Mouse (Mus musculus) regulatory T cell (primary cell): Measurements from ENCODE around the gene Lap3.

Experiments used
- in situ Hi-C: fragments of 300-600 bp; cut with MboI, MseI; formaldehyde crosslinking; loops from one replicate; pipeline ENCODE4 v1.15.1; 2025; ENCODE audit warnings: high pct_unique_total_duplicates

The Lap3 gene

GRCm38 (mm10) chr5:45493191-45494092, at the start of gene Lap3:
Lap3 (plus strand) TSS chr5:45493374.
- in situ Hi-C loops, result loop anchor here (5.0 kb wide), 2 partner anchors 41 to 174 kb away; partner anchors contain the start of genes Clrn2, Ncapg and Qdpr

GRCm38 (mm10) chr5:45444130-45444832, 48.9 kb upstream of the Lap3 start:
- in situ Hi-C loops, result loop anchor here (25.0 kb wide), 1 partner anchor 1282 kb away; no protein-coding TSS in a partner anchor

DNA sequence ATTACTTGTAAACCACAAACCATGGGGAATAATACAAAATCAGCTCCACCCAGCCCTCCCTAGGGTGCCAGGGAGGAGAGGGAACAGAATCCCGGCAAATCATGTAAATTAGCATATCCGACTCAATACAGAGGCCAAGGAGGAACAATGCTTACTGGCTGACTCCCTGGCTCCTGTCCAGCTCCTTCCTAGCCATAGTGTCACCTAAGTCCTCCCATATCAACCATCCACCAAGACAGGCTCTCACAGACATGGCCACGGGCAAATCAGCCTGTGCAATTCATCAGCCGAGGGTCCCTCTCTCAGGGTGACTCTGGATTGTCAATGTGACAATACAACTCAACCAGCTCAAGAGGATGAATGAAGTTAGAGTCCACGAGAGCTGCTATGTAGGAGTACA, 44.5 kb upstream of the Lap3 start:
- in situ Hi-C loops, result loop anchor here (25.0 kb wide), 1 partner anchor 1286 kb away; no protein-coding TSS in a partner anchor

DNA sequence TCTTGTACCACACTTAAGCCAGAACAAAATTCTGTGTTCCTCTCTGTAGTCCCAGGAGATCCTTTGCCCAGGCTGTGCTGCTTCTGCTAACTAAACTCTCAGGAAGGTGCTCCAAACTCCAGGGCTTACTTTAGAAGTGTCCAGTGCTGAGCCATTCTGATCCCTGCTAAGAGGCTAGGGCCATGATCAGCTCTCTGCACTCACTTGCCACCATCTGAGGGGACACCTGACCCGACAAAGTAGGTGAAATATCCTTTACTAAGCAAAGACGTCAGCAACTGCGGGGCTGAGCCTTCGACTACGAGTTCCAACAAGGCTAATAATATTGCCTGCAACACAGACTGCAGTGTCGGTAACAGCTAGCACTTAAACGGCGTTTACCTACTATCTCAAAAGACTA, 44.0 kb upstream of the Lap3 start:
- in situ Hi-C loops, result loop anchor here (25.0 kb wide), 1 partner anchor 1287 kb away; no protein-coding TSS in a partner anchor

DNA sequence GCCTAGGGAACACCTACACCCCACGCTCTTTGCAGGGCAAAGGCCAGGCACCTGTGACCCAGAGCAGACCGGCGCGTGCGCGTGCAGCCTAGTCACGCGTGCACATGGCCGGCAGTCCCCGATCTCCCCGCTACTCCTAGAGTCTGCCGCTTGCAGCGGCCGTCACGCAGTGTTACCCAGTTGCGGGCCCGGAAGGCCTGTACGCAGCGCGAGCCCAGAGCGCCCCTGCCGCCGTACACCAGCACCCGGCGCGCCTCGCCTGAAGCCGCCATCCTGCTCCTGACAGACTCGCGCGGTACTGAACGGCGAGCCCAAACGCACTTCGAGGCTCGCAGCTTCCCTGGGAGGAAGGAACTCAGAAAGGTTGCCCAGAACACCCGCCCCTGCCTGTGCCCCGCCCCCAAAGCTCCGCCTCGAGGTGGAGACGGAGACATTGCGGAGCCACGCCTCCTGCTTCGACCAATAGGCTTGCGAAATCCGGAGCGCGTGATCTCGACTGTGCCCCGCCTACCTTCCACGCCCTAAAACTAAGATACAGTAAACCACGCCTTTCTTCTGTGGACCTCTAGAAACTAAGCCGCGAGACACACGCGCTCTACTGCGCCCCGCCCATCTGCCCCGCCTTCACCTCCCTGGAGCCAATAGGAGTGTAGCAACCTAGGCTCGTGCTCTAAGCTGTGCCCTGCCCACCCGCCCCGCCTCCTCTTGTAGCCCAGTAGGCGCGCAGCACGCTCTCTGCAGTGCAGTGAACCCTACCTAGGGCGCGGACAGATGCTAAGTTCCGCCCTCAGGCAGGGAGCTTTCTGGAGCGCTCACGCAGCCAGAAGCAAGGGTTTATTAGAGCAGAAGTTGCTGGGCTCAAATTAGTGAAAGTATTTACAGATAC, 43.1 kb upstream of the Lap3 start, which contains the start of gene Qdpr:
Qdpr (minus strand) TSS at position 406 of the 886 bp plus-strand sequence.
- in situ Hi-C loops, result loop anchor here (5.0 to 25.0 kb wide), 3 partner anchors 42 to 1288 kb away; partner anchors contain the start of genes Lap3 and Lcorl

GRCm38 (mm10) chr5:45453451-45453850, 39.7 kb upstream of the Lap3 start, which contains the start of gene Clrn2:
Clrn2 (plus strand) TSS chr5:45453751.
- in situ Hi-C loops, result loop anchor here (5.0 to 25.0 kb wide), 2 partner anchors 39 to 409 kb away; partner anchors contain the start of genes Lap3 and Lcorl

DNA sequence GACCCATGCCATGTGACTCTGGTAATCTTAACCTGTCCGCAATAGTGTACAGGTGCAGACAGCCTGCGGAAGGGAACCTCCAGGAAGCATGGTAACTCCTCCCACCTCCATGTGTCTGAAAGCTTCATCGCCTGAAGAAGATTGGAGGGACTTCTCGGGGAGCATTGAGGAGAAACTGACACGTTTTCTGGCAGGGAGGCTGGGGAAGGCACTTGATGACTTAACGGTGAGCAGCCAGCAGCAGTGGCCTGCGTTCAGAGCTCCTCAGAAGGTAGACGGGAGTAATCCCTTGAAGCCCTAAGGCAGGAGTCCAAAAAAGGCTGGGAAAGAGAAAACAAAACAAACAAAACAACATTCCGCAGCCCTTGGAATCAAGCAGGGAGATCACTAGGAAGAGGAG, 38.7 kb upstream of the Lap3 start:
- in situ Hi-C loops, result loop anchor here (5.0 to 25.0 kb wide), 2 partner anchors 38 to 408 kb away; partner anchors contain the start of genes Lap3 and Lcorl

GRCm38 (mm10) chr5:45472880-45473450, 20.2 kb upstream of the Lap3 start:
- in situ Hi-C loops, result loop anchor here (5.0 to 25.0 kb wide), 2 partner anchors 189 to 389 kb away; partner anchors contain the start of gene Lcorl

GRCm38 (mm10) chr5:45473521-45473920, 19.7 kb upstream of the Lap3 start:
- in situ Hi-C loops, result loop anchor here (5.0 to 25.0 kb wide), 2 partner anchors 189 to 389 kb away; partner anchors contain the start of gene Lcorl

- in situ Hi-C loops, result loop anchor here (5.0 to 25.0 kb wide), 2 partner anchors 188 to 388 kb away; partner anchors contain the start of gene Lcorl
Measured at GRCm38 (mm10) chr5:45474215-45474614, 19.0 kb upstream of the Lap3 start.

- in situ Hi-C loops, result loop anchor here (5.0 to 25.0 kb wide), 2 partner anchors 188 to 388 kb away; partner anchors contain the start of gene Lcorl
Measured at GRCm38 (mm10) chr5:45474758-45475157, 18.4 kb upstream of the Lap3 start.

DNA sequence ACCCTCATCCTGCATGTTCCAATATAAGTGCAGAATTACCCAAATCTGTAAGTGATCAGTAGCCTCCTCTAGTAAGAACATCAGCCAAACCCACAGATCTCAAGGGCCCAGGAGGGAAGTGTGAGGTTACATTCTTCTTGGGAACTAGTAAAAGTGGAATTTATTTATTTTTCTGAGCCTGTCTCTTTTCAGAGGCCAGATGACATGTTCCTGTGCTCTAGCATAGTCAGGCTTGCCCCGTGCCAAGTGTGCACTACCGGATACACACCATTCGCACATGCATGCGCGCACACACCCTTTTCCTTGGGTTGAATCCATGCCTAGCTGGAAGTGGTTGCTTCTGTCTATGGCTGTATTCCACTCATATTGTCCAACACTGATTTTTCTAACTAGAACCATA, 17.4 kb upstream of the Lap3 start:
- in situ Hi-C loops, result no loop called here

GRCm38 (mm10) chr5:45476288-45476687, 16.9 kb upstream of the Lap3 start:
- in situ Hi-C loops, result no loop called here

DNA sequence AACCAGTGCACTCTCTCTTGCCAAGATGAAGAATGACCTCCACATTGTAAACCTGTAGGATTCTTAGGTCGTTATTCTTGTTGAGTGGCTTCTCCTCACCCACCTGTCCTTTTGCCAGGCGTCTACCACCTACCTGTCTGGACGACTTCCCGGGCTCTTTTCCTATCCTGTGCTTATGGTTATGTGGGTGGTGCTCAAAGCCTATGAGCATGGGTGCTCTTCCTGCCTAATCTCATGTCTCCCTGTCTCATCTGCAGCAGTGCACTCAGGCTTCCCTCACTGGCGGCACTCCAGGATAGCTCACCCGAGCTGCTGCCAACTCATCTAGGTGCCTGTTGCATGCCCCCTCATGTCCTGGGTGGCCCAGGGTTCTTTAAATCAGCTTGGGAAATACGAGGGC, 15.6 kb upstream of the Lap3 start:
- in situ Hi-C loops, result no loop called here

DNA sequence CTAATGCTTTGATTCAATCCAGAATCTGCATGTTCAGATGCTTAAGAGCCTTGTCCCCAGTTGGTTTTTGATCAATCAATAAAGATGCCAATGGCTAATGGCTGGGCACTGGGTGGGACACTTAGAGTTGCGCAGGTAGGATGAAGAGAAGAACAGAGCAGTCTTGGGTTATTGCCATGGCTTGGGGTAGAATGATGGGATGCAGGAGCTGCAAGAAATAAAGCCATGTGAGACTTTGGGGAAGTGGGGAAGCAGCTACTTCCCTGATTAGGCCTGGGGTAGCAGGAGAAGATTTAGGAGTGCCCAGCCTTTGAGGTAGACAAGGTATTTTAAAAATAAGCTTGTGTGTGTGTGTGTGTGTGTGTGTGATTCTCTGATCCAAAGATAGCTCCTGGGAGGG, 13.1 kb upstream of the Lap3 start:
- in situ Hi-C loops, result no loop called here

- in situ Hi-C loops, result no loop called here
Measured at GRCm38 (mm10) chr5:45481125-45481524, 12.0 kb upstream of the Lap3 start.

DNA sequence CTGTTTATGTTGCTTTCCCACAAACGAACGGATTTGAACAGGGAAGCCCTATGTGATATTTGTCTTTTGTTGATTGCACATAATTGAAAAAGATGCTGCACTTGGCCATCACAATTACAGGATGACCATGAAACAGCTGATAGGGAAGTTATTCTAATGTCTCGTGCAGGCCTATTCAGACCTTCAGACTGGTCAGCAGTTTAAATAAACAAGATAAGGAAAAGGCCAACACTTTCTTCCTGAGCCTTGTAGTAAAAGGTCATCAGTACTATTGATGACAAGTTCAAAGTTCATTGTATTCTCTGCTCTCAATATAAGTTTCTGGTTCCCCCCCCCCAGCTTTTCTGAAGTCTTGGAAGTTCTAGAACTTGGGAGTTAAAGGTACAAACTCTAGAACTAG, 10.6 kb upstream of the Lap3 start:
- in situ Hi-C loops, result no loop called here

GRCm38 (mm10) chr5:45483654-45484053, 9.5 kb upstream of the Lap3 start:
- in situ Hi-C loops, result no loop called here

DNA sequence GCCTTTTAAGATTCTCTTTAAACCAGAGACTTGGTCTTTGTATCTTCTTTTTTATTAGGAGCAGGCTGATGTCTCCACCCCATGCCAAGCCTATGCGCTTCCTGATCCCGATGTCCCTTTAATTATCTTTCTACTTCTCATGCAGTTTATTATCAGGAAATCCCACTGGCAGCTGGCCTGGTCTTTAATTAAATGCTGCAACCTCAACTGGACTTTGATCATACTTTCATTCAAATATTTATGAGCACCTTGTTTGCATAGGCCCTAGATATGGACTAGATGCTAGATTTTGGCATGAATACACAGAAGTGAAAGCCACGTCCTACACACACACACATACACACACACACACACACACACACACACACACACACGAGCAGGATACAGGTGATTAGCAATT, 1.4 kb upstream of the Lap3 start:
- in situ Hi-C loops, result loop anchor here (5.0 kb wide), 2 partner anchors 39 to 176 kb away; partner anchors contain the start of genes Clrn2, Ncapg and Qdpr
